Mouse (Mus musculus) megakaryocyte-erythroid progenitor cell, adult 5-6 weeks (primary cell): ENCODE data around the gene 1110002E22Rik. TPM values are rescaled to one million over a fixed set of nuclear protein-coding genes. Genes with fewer than 3 reads are reported as not detected.

ENCODE experiments used
- total RNA-seq, 2 experiments: library from RNA; stranded (forward) in 1 of 2; stranded (reverse) in 1 of 2; fragments of 200-1000, 215-1000 nt in 1 of 2; fragments of >200 nt in 1 of 2; fragmentation: Nextera tagmentation in 1 of 2; gene quantifications; 2 replicates each; pipeline ENCODE4 v1.2.3; 2014 to 2017

The 1110002E22Rik gene
- total RNA-seq, 2 experiments from 2014 or later = not detected

Other genes starting within 250 kb of the 1110002E22Rik start
- gene H2afz, start 200.6 kb upstream of the 1110002E22Rik start, total RNA-seq (2014; fragmentation: Nextera tagmentation) = 1,513 and 1,536 TPM in 2 replicates
- 915 and 1,060 TPM in 2 replicates for gene H2afz, start 200.6 kb upstream of the 1110002E22Rik start, total RNA-seq (2017)
- gene Dnajb14, start 197.4 kb upstream of the 1110002E22Rik start, total RNA-seq (2014; fragmentation: Nextera tagmentation) = 10.3 and 12.8 TPM in 2 replicates
- gene Dnajb14, start 197.4 kb upstream of the 1110002E22Rik start, total RNA-seq (2017) = 7.2 and 9.4 TPM in 2 replicates
- 65.7 and 77.2 TPM in 2 replicates for gene Lamtor3, start 146.5 kb upstream of the 1110002E22Rik start, total RNA-seq (2014; fragmentation: Nextera tagmentation)
- gene Lamtor3, start 146.5 kb upstream of the 1110002E22Rik start, total RNA-seq (2017) = 81.7 and 82.1 TPM in 2 replicates
- 82.8 and 108 TPM in 2 replicates for gene Dapp1, start 83.5 kb upstream of the 1110002E22Rik start, total RNA-seq (2014; fragmentation: Nextera tagmentation)
- 110 and 171 TPM in 2 replicates for gene Dapp1, start 83.5 kb upstream of the 1110002E22Rik start, total RNA-seq (2017)
- not detected in 2 replicates for gene Gm5105, start 2.3 kb downstream of the 1110002E22Rik start, total RNA-seq (2014; fragmentation: Nextera tagmentation)
- not detected in 2 replicates for gene Gm5105, start 2.3 kb downstream of the 1110002E22Rik start, total RNA-seq (2017)
- 4.4 and 7.3 TPM in 2 replicates for gene Trmt10a, start 78.4 kb downstream of the 1110002E22Rik start, total RNA-seq (2014; fragmentation: Nextera tagmentation)
- 8.5 and 30.6 TPM in 2 replicates for gene Trmt10a, start 78.4 kb downstream of the 1110002E22Rik start, total RNA-seq (2017)
- 1.2 and 3.3 TPM in 2 replicates for gene Mttp, start 79.9 kb downstream of the 1110002E22Rik start, total RNA-seq (2014; fragmentation: Nextera tagmentation)
- 2.7 and 3.4 TPM in 2 replicates for gene Mttp, start 79.9 kb downstream of the 1110002E22Rik start, total RNA-seq (2017)
- not detected in 2 replicates for gene 4930579F01Rik, start 128.8 kb downstream of the 1110002E22Rik start, total RNA-seq (2014; fragmentation: Nextera tagmentation)
- gene 4930579F01Rik, start 128.8 kb downstream of the 1110002E22Rik start, total RNA-seq (2017) = not detected in 2 replicates
- not detected in 2 replicates for gene Adh7, start 152.7 kb downstream of the 1110002E22Rik start, total RNA-seq (2014; fragmentation: Nextera tagmentation)
- gene Adh7, start 152.7 kb downstream of the 1110002E22Rik start, total RNA-seq (2017) = not detected in 2 replicates
- gene Adh1, start 195.9 kb downstream of the 1110002E22Rik start, total RNA-seq (2014; fragmentation: Nextera tagmentation) = not detected in 2 replicates
- not detected in 2 replicates for gene Adh1, start 195.9 kb downstream of the 1110002E22Rik start, total RNA-seq (2017)
- gene Adh6a, start 248.2 kb downstream of the 1110002E22Rik start, total RNA-seq (2014; fragmentation: Nextera tagmentation) = not detected in 2 replicates
- gene Adh6a, start 248.2 kb downstream of the 1110002E22Rik start, total RNA-seq (2017) = not detected in 2 replicates